In the genomic region with DNA sequence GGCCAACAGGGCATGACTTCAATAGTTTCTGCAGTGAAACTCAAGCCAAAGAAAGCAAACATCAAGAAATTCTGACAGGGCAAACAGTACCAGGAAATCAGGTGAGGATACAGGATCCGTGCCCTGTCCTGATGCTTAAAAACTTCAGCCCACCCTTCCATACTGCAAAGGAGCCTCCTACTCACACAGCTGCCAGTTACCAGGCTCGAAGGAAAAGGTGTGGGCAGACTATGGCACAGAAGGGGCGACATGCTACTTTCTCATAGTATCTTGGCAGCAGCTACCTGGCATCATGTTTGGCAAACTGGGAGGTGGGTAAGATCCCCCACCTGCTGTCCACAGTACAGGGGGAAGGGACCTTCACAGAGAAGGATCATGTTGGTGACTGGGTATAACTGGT, we compare ENCODE assay signal across 26 mouse cellular contexts. TPM values are rescaled to one million over a fixed set of nuclear protein-coding genes. Genes with fewer than 3 reads are reported as not detected.
DNase-seq lines count a peak whose midpoint lies in the region; ATAC-seq and TF ChIP-seq lines count a peak whose summit lies in the region.
"Had no signal": no experiment of that assay in that cellular context is flagged by ENCODE, and none has a peak within 500 bp of the region (broad histone marks: within the 10 kb centered on the region; RNA-seq: fewer than 3 reads in every experiment).

No protein-coding gene starts in this region.

- no peaks in the 10 kb centered on the region for H3K9me3 ChIP-seq in kidney, postnatal 0 days (replicated peaks; ENCODE audit: low read length)
- H3K9me3 ChIP-seq: embryonic facial prominence, embryonic 10.5 days; embryonic facial prominence, embryonic 12.5 days; forebrain, embryonic 10.5 days; forebrain, embryonic 12.5 days; G1E had no signal

- DNase-seq in frontal cortex, postnatal 14 days (ENCODE audit: low spot score in 2 of 2), result no peak
- DNase-seq in kidney, postnatal 0 days (ENCODE audit: low spot score), result peak; percentile 24
- DNase-seq in kidney, adult 2 months, result no peak
- peak; percentile 65 for DNase-seq in brain, adult 2 months (ENCODE audit: low read depth, low spot score)
- DNase-seq: adrenal gland, adult 8-10 months; adrenal gland, postnatal 14 days; adrenal gland, postnatal 36 days; B cell, adult 2 months; cerebellum, adult 11-12 months; cerebellum, adult 2 months; cerebellum, adult 9-10 months; cerebellum, postnatal 10 days; cerebellum, postnatal 25 days had no signal

- no peak overlapping the region for H3K4me2 ChIP-seq in kidney, postnatal 0 days (ENCODE audit: low read length)
- H3K4me2 ChIP-seq: embryonic facial prominence, embryonic 12.5 days; forebrain, embryonic 12.5 days had no signal

- H3K9ac ChIP-seq in kidney, postnatal 0 days (ENCODE audit: low read depth, low read length), result no peak overlapping the region
- H3K9ac ChIP-seq: embryonic facial prominence, embryonic 12.5 days; forebrain, embryonic 12.5 days had no signal

- no peak for TF ChIP-seq POLR2A in kidney, adult 2 months (IDR thresholded peaks at IDR 0.05; ENCODE audit: low read depth, low read length)

- no peak overlapping the region for H3K27ac ChIP-seq in kidney, postnatal 0 days
- no peak overlapping the region for H3K27ac ChIP-seq in kidney, adult 2 months (ENCODE audit: insufficient read depth, low read depth, low read length)
- H3K27ac ChIP-seq: embryonic facial prominence, embryonic 10.5 days; embryonic facial prominence, embryonic 12.5 days; forebrain, embryonic 10.5 days; forebrain, embryonic 12.5 days had no signal

- H3K4me1 ChIP-seq in kidney, postnatal 0 days (replicated peaks; ENCODE audit: insufficient read depth, low read length), result no peaks in the 10 kb centered on the region
- no peaks in the 10 kb centered on the region for H3K4me1 ChIP-seq in kidney, adult 2 months (ENCODE audit: control insufficient read depth, insufficient read depth, low read length)
- H3K4me1 ChIP-seq: embryonic facial prominence, embryonic 10.5 days; embryonic facial prominence, embryonic 12.5 days; forebrain, embryonic 10.5 days; forebrain, embryonic 12.5 days had no signal

- no peak for TF ChIP-seq CTCF in kidney, postnatal 0 days (IDR thresholded peaks at IDR 0.05; ENCODE audit: low read depth)
- TF ChIP-seq CTCF in kidney, adult 2 months (conservative IDR thresholded peaks at IDR 0.05; ENCODE audit: insufficient read depth, insufficient read length, low read depth, low read length), result no peak

- peak; percentile 57; the same call in 1 of the 2 replicates for ATAC-seq in frontal cortex, adult (ENCODE audit: low TSS enrichment)
- ATAC-seq in kidney, postnatal 0 days (replicated peaks; ENCODE audit: low FRiP score, low read depth), result no peak
- no peak for ATAC-seq in cerebellum, adult (ENCODE audit: insufficient number of reproducible peaks, low FRiP score, low TSS enrichment)
- ATAC-seq: activated CD4-positive, CD25-positive, alpha-beta regulatory T cell, adult 4 months; CD4-positive, CD25-positive, alpha-beta regulatory T cell, adult 4 months; forebrain, embryonic 14.5 days; forebrain, embryonic 16.5 days; Patski had no signal

- H3K27me3 ChIP-seq in kidney, postnatal 0 days (ENCODE audit: insufficient read depth, low read length), result no peaks in the 10 kb centered on the region
- H3K27me3 ChIP-seq in kidney, adult 2 months (replicated peaks; ENCODE audit: control insufficient read depth, insufficient read depth, low read length), result no peaks in the 10 kb centered on the region
- H3K27me3 ChIP-seq: CH12.LX; embryonic facial prominence, embryonic 12.5 days; forebrain, embryonic 12.5 days; Patski had no signal

- H3K4me3 ChIP-seq in kidney, postnatal 0 days (replicated peaks; ENCODE audit: low read depth, low read length), result no peak overlapping the region
- no peak overlapping the region for H3K4me3 ChIP-seq in kidney, adult 2 months (ENCODE audit: insufficient read depth, low read depth, low read length)
- H3K4me3 ChIP-seq: embryonic facial prominence, embryonic 10.5 days; embryonic facial prominence, embryonic 12.5 days; forebrain, embryonic 10.5 days; forebrain, embryonic 12.5 days had no signal

- H3K36me3 ChIP-seq in kidney, postnatal 0 days (ENCODE audit: insufficient read depth, low read length), result peaks cover 3% of the 10 kb centered on the region; the same call in 1 of the 2 replicates
- H3K36me3 ChIP-seq in kidney, adult 2 months (ENCODE audit: control insufficient read depth, insufficient read depth, low read length), result no peaks in the 10 kb centered on the region

- WGBS in kidney, postnatal 0 days, result 42% methylated on average over 3 of the region's 3 CpGs
- WGBS in kidney, adult 2 months, result 54% methylated on average over 3 of the region's 3 CpGs

RNA-seq across cellular contexts. Expression of gene Hexdc, which starts 10.8 kb away (rescaled TPM):
- polyA plus RNA-seq in kidney, postnatal 0 days (2015; fragmentation: Nextera tagmentation; extraction: Ambion mirVana), result 8.4 and 8.9 TPM in 2 replicates
- polyA plus RNA-seq in kidney, adult 2 months (2012; rRNA removed), result 18.3 and 23.6 TPM in 2 replicates

RNA-seq across cellular contexts. Expression of gene Ogfod3, which starts 11.1 kb away (rescaled TPM):
- polyA plus RNA-seq in kidney, postnatal 0 days (2015; fragmentation: Nextera tagmentation; extraction: Ambion mirVana), result 37.9 and 38.1 TPM in 2 replicates
- 25.4 and 27.4 TPM in 2 replicates for polyA plus RNA-seq in kidney, adult 2 months (2012; rRNA removed)

RNA-seq across cellular contexts. Expression of gene Uts2r, which starts 33.3 kb away (rescaled TPM):
- not detected in 2 replicates for polyA plus RNA-seq in kidney, postnatal 0 days (2015; fragmentation: Nextera tagmentation; extraction: Ambion mirVana)
- polyA plus RNA-seq in kidney, adult 2 months (2012; rRNA removed), result not detected in 2 replicates
- polyA plus RNA-seq: activated CD4-positive, CD25-positive, alpha-beta regulatory T cell, adult 4 months; CD4-positive, CD25-positive, alpha-beta regulatory T cell, adult 4 months; embryonic facial prominence, embryonic 10.5 days; forebrain, embryonic 10.5 days; forebrain, embryonic 12.5 days; forebrain, embryonic 14.5 days; G1E; Patski had no signal

RNA-seq across cellular contexts. Expression of gene Cybc1, which starts 35.7 kb away (rescaled TPM):
- polyA plus RNA-seq in kidney, postnatal 0 days (2015; fragmentation: Nextera tagmentation; extraction: Ambion mirVana), result 24.3 and 27.2 TPM in 2 replicates
- 13.7 and 15.3 TPM in 2 replicates for polyA plus RNA-seq in kidney, adult 2 months (2012; rRNA removed)

RNA-seq across cellular contexts. Expression of gene Narf, which starts 43.6 kb away (rescaled TPM):
- polyA plus RNA-seq in kidney, postnatal 0 days (2015; fragmentation: Nextera tagmentation; extraction: Ambion mirVana), result 30.7 and 34.6 TPM in 2 replicates
- polyA plus RNA-seq in kidney, adult 2 months (2012; rRNA removed), result 41.8 and 54.1 TPM in 2 replicates

Comparison
In these comparisons a context has a peak if more than half of its experiments do, and no peak if none do; other contexts are left out.
1. DNase-seq: peak in kidney, postnatal 0 days (single experiment) and brain, adult 2 months (single experiment); none in frontal cortex, postnatal 14 days (0 of 2) and kidney, adult 2 months (single experiment).